Mouse (Mus musculus) lung, postnatal 25 days (tissue): ENCODE measurements at regions not wholly inside any gene's neighbourhood (a gene's known extent, or its start where the extent isn't known, plus 50 kb on each side); places are given as distances from the start of the nearest gene placed in this dataset.

Source experiments
- DNase-seq: peaks from one replicate; pipeline ENCODE4 v3.0.0; 2022; ENCODE audit warnings: low spot score

GRCm38 (mm10) chr14:31891500-31892185, 61.2 kb upstream of the Ankrd28 start:
- peak; percentile 15 for DNase-seq

GRCm38 (mm10) chr14:31892186-31892510, 61.7 kb upstream of the Ankrd28 start:
- no peak for DNase-seq

DNA sequence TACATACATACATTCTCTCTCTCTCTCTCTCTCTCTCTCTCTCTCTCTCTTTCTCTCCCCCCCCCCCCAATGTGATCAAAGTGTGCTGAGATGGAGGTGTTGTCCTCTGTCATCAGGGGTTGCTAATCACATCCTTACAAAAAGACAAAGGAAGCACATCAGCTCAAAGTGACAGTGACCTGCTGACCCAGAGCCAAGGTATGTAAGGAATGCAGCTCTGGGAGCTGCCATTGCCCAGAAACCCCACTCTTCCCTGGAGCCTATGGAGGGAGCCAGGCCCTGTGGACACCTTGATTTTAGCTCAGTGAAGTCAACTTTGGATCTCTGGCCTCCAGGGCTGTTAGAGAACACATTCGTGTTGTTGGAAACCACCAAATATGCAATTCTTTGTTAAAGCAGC, 66.0 kb upstream of the Ankrd28 start:
- no peak for DNase-seq

DNA sequence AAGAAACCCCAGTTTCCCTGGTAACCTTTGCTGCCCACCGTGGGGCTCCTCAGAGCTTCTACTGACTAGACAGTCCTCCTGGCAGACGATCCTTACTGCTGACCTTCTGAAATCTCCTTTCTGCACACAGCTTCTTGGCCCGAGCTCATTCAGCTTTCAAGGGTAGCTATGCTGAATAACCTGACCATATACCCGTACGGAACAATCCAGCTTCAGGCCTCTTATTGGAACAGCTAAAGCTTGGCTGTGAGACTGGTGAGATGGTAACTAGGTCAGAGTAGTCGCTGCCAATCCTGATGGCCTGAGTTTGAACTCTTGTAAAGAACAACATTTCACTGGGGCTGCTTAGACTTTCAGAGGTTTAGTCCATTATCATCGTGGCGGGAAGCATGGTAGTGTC, 69.1 kb upstream of the Ankrd28 start:
- no peak for DNase-seq

- DNase-seq = no peak
Observed at GRCm38 (mm10) chr14:31899906-31900305, 69.5 kb upstream of the Ankrd28 start.

DNA sequence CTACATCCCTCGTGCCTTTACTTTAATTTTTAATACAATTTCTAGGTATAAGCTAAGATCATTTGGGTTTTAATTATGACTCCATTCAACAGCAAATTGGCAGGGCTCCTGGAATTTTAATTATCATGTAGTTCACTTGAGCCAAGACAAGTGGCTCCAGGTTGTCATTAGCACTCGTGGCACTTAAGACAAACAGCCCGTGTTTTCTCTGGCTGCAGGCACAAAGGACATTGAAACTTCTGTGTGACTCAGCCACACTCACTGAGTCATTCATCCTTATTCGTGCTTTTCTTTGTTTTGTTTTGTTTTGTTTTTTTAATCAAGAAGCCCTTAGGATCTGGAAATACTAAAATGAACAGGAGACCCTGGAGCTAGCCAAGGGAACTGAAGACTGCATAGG, 71.5 kb upstream of the Ankrd28 start:
- DNase-seq = no peak

DNA sequence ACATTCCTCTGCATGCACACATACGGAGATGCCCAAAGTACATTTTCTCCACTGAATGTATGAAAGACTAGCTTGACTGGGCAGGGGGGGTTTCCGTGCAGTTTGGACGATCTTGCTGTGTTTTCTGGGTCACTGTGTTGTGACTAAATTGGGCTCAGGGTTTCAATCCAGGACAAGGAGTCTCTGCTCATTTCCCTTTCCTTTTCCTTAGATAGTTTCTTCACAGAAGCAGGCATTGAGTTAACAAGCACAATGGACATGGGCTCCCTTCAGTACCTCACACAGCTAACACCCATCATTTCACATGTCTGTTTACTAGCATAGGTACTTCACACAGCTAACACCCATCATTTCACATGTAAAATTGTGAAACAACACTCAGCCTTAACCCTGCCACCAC, 73.2 kb upstream of the Ankrd28 start:
- DNase-seq = no peak

- DNase-seq = no peak
Observed at GRCm38 (mm10) chr14:31908591-31908990, 78.1 kb upstream of the Ankrd28 start.

- peak; percentile 39 for DNase-seq
Observed at GRCm38 (mm10) chr14:31909291-31909690, 78.8 kb upstream of the Ankrd28 start.

- DNase-seq = no peak
Observed at GRCm38 (mm10) chr14:31910809-31911208, 80.4 kb upstream of the Ankrd28 start.

- no peak for DNase-seq
Observed at GRCm38 (mm10) chr14:31918461-31918860, 88.0 kb upstream of the Ankrd28 start.

DNA sequence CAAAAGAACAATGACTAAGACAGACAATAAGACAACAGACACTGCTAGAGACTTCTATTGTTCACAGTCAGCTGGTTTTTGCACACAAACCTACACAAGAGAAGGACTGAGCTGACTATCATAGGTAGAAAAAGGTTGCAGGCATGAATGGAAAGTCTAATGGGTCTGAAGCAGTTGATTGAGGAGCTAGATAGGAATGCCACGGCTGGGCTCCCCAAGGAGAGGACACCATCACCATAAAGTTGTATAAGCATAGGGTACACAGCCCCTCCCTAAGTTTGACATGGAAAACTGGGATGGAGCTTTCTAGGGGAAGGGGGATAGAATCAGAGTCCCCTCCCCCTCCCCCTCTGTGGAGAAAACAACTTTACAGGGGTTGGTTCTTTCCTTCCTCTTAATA, 88.5 kb upstream of the Ankrd28 start:
- no peak for DNase-seq

- peak; percentile 17 for DNase-seq
Observed at GRCm38 (mm10) chr14:31929161-31929707, 98.8 kb upstream of the Ankrd28 start.

DNA sequence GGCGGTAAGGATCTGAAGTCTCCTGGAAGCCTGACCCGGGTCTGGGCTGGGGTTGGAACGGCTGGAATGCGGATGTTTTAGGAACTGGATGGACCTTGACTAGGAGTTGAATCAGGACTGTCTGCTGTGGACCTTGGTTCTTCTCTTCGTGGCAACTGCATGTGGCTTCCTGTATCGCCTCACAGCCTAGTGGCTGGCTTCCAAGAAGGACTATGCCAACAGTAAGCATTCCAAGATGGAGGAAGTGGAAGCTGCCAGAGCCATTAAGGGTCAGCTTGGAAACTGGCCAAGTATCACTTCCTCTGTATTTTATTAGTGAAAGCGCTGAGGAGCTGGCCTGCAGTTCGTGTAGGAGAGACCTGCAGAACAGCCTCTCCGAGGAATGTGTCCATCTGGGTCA, 98.4 kb upstream of the Galnt15 start:
- DNase-seq = peak; percentile 92

- no peak for DNase-seq
Observed at GRCm38 (mm10) chr14:31931971-31932370, 96.8 kb upstream of the Galnt15 start.

- no peak for DNase-seq
Observed at GRCm38 (mm10) chr14:31933441-31933840, 95.3 kb upstream of the Galnt15 start.

DNA sequence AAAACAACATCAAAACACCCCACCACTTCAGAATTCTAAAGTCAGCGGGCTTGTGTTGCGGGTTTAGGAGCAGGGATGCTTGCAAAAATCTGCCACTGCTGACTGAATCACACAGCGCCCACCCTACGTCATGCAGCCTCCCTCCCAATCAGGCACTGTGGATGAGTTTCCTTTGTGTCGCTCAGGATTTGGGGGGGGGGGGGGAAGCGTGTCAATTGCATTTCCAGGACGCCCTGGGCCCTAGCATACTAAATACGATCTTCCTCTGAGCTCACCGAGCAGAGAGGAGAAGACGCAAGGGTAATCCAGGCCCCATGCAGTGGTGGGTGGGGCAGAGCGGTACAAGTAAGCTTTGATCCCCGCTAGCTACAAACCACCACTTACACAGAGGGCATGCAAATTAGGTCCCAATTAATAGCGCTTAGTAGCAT, 94.9 kb upstream of the Galnt15 start:
- DNase-seq = no peak

- DNase-seq = no peak
Observed at GRCm38 (mm10) chr14:31934321-31934720, 94.5 kb upstream of the Galnt15 start.

- DNase-seq = no peak
Observed at GRCm38 (mm10) chr14:31934771-31935170, 94.0 kb upstream of the Galnt15 start.

- DNase-seq = peak; percentile 31
Observed at GRCm38 (mm10) chr14:31935411-31935810, 93.4 kb upstream of the Galnt15 start.

DNA sequence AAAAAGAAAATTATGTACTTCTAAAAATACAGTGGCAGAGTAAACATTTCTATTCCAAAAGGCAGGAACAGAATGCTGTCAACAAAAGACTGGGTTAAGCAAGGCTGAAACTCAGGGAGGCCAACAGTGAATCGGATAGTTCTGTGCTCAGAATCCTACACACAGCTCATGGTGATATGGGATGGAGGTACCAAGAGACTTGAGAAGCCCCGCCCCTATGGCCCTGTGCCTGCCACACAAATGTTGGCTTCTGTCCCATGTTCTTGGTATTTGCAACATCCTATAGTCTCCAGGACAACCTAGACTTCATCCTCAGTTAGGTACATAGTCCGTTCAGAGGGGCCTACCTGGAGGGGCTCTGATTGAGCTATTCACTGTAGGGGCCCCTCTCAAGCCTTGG, 92.2 kb upstream of the Galnt15 start:
- no peak for DNase-seq

GRCm38 (mm10) chr14:31940900-31941299, 87.9 kb upstream of the Galnt15 start:
- no peak for DNase-seq

- peak; percentile 52 for DNase-seq
Observed at GRCm38 (mm10) chr14:31942266-31942960, 86.4 kb upstream of the Galnt15 start.

- DNase-seq = no peak
Observed at GRCm38 (mm10) chr14:31944682-31945081, 84.1 kb upstream of the Galnt15 start.
